Mouse (Mus musculus) lung, postnatal 0 days (tissue): ENCODE measurements around the gene Gata2. TPM values are rescaled to one million over a fixed set of nuclear protein-coding genes. Genes with fewer than 3 reads are reported as not detected.

Experiments
- ATAC-seq: fragments of 200-750 bp; cut with Nextera tagmentation; 2 replicates; pipeline ENCODE4 v1.8.0; 2017; ENCODE audit warnings: moderate library complexity
- DNase-seq: peaks from one replicate; pipeline ENCODE4 v3.0.0-alpha.2; 2016; ENCODE audit warnings: low spot score
- H3K27ac ChIP-seq: fragments of 300-500 bp; sonication (generic); 2 replicates; pipeline ENCODE4 v1.5.1; 2014; ENCODE audit warnings: antibody characterized with exemption, mild to moderate bottlenecking, low read length, mixed read lengths
- H3K27me3 ChIP-seq: fragments of 300-500 bp; sonication (generic); replicated peaks from 2 replicates; pipeline ENCODE4 v1.6.1; 2014; ENCODE audit warnings: low read length, mixed read lengths; ENCODE audit not compliant: insufficient read depth
- H3K36me3 ChIP-seq: fragments of 300-500 bp; sonication (generic); 2 replicates; pipeline ENCODE4 v1.6.1; 2014; ENCODE audit warnings: low read length, mixed read lengths; ENCODE audit not compliant: insufficient read depth
- H3K4me1 ChIP-seq: fragments of 300-500 bp; sonication (generic); 2 replicates; pipeline ENCODE4 v1.6.1; 2014; ENCODE audit warnings: antibody characterized with exemption, low read depth, low read length, mixed read lengths; ENCODE audit not compliant: insufficient read depth
- H3K4me2 ChIP-seq: fragments of 300-500 bp; sonication (generic); replicated peaks from 2 replicates; pipeline ENCODE4 v1.6.1; 2014; ENCODE audit warnings: low read depth, mild to moderate bottlenecking, low read length, moderate library complexity, mixed read lengths
- H3K4me3 ChIP-seq: fragments of 300-500 bp; sonication (generic); 2 replicates; pipeline ENCODE4 v1.5.1; 2014; ENCODE audit warnings: low read depth, low read length
- H3K9ac ChIP-seq: fragments of 300-500 bp; sonication (generic); replicated peaks from 2 replicates; pipeline ENCODE4 v1.6.1; 2014; ENCODE audit warnings: low read depth, mild to moderate bottlenecking
- H3K9me3 ChIP-seq: fragments of 300-500 bp; sonication (generic); 2 replicates; pipeline ENCODE4 v1.6.1; 2016; ENCODE audit warnings: low read length, mixed read lengths
- CTCF ChIP-seq: IDR thresholded peaks from 2 replicates; pipeline ENCODE4 v1.5.1; 2016; ENCODE audit warnings: antibody characterized with exemption, mild to moderate bottlenecking
- EP300 ChIP-seq: IDR thresholded peaks from 2 replicates; pipeline ENCODE4 v1.6.1; 2016; ENCODE audit warnings: antibody characterized with exemption, mild to moderate bottlenecking, control low read depth
- WGBS: fragments of 180-500 bp; shearing (Covaris S2); extraction: QIAGEN DNeasy Blood & Tissue Kit; methylation state at CpG from one replicate; pipeline ENCODE4 v1.1.7; 2014; 5-methylcytosine and 5-hydroxymethylcytosine counted together
- polyA plus RNA-seq: library from polyadenylated mRNA; unstranded; fragments of >200 nt; fragmentation: Nextera tagmentation; extraction: Ambion mirVana; gene quantifications from 2 replicates; pipeline ENCODE4 v1.2.1, GENCODE M21; 2015

Gata2 gene
- polyA plus RNA-seq, 1 experiment from 2014 or later, result 104 TPM

GRCm38 (mm10) chr6:88197313-88198069 is 3.8 kb downstream of the Gata2 start:
- TF ChIP-seq EP300 (no peak), CTCF (no peak)
- H3K36me3 ChIP-seq, result no peaks in the 10 kb centered on the region
- peaks cover 85% of the 10 kb centered on the region for H3K27me3 ChIP-seq
- DNase-seq, result peak; percentile 53
- peak overlapping the region; percentile 69 for H3K4me2 ChIP-seq
- H3K4me1 ChIP-seq, result peaks cover 23% of the 10 kb centered on the region; the same call in 1 of the 2 replicates
- H3K9me3 ChIP-seq, result no peaks in the 10 kb centered on the region
- 2% methylated on average over 34 of the region's 39 CpGs for WGBS
- peak overlapping the region; percentile 77 for H3K27ac ChIP-seq
- H3K4me3 ChIP-seq, result peak overlapping the region; percentile 52
- peak; percentile 30 for ATAC-seq
- peak overlapping the region; percentile 39 for H3K9ac ChIP-seq

- Histone ChIP-seq H3K4me1 (peaks cover 23% of the 10 kb centered on the region; the same call in 1 of the 2 replicates), H3K4me2 (peak overlapping the region; percentile 69), H3K27me3 (peaks cover 77% of the 10 kb centered on the region), H3K36me3 (no peaks in the 10 kb centered on the region), H3K9me3 (no peaks in the 10 kb centered on the region), H3K4me3 (peak overlapping the region; percentile 52), H3K9ac (peak overlapping the region; percentile 56), H3K27ac (peak overlapping the region; percentile 77)
- TF ChIP-seq EP300 (no peak), CTCF (no peak)
- peak; percentile 84 for ATAC-seq
- peak; percentile 83 for DNase-seq
- under 1% methylated on average over 45 of the region's 62 CpGs for WGBS
Observed at GRCm38 (mm10) chr6:88198070-88198940, 4.6 kb downstream of the Gata2 start.

GRCm38 (mm10) chr6:88199001-88199717 is 5.5 kb downstream of the Gata2 start:
- peaks cover 22% of the 10 kb centered on the region; the same call in 1 of the 2 replicates for H3K4me1 ChIP-seq
- H3K4me3 ChIP-seq, result peak overlapping the region; percentile 52
- peaks cover 78% of the 10 kb centered on the region for H3K27me3 ChIP-seq
- ATAC-seq, result no peak
- under 1% methylated on average over 39 of the region's 39 CpGs for WGBS
- peak overlapping the region; percentile 56 for H3K9ac ChIP-seq
- H3K9me3 ChIP-seq, result no peaks in the 10 kb centered on the region
- no peak for DNase-seq
- peak overlapping the region; percentile 61 for H3K27ac ChIP-seq
- peak overlapping the region; percentile 69 for H3K4me2 ChIP-seq
- TF ChIP-seq EP300 (no peak), CTCF (no peak)
- no peaks in the 10 kb centered on the region for H3K36me3 ChIP-seq

- no peak for TF ChIP-seq EP300
- TF ChIP-seq CTCF, result no peak
- Histone ChIP-seq H3K36me3 (no peaks in the 10 kb centered on the region), H3K4me2 (peak overlapping the region; percentile 69), H3K27ac (0 out of 2 replicates have a peak overlapping the region, but pooled peaks have one; percentile 61), H3K4me3 (peak overlapping the region; percentile 52), H3K9me3 (no peaks in the 10 kb centered on the region), H3K27me3 (peaks cover 82% of the 10 kb centered on the region), H3K4me1 (peaks cover 22% of the 10 kb centered on the region; the same call in 1 of the 2 replicates), H3K9ac (peak overlapping the region; percentile 56; the same call in 1 of the 2 replicates)
- ATAC-seq (no peak), DNase-seq (no peak)
- whole genome bisulfite sequencing, result 9% methylated on average over 50 of the region's 50 CpGs
Observed at GRCm38 (mm10) chr6:88199718-88200692, 6.3 kb downstream of the Gata2 start.
